Mouse (Mus musculus) kidney, embryonic 16.5 days (tissue): ENCODE measurements around the gene Sp3. TPM values are rescaled to one million over a fixed set of nuclear protein-coding genes. Genes with fewer than 3 reads are reported as not detected.
A peak's percentile ranks its signal among the peaks of the same experiment; 100 is the strongest.
"Not testable (repeated sequence)": the region's sequence is repeated elsewhere in the genome, so short reads cannot be mapped to it uniquely, and the experiment has no call there.

ENCODE experiments used
- ATAC-seq: fragments of 200-750 bp; cut with Nextera tagmentation; 2 replicates; pipeline ENCODE4 v1.8.0; 2017; ENCODE audit warnings: moderate TSS enrichment; ENCODE audit not compliant: low FRiP score, low TSS enrichment
- H3K27ac ChIP-seq: fragments of 300-500 bp; sonication (generic); 2 replicates; pipeline ENCODE4 v1.5.1; 2014; ENCODE audit warnings: low read length
- H3K27me3 ChIP-seq: fragments of 300-500 bp; sonication (generic); 2 replicates; pipeline ENCODE4 v1.6.1; 2014; ENCODE audit warnings: low read length, control low read depth, mixed read lengths; ENCODE audit not compliant: insufficient read depth
- H3K36me3 ChIP-seq: fragments of 300-500 bp; sonication (generic); 2 replicates; pipeline ENCODE4 v1.6.1; 2014; ENCODE audit warnings: low read length, control low read depth, mixed read lengths; ENCODE audit not compliant: insufficient read depth
- H3K4me1 ChIP-seq: fragments of 300-500 bp; sonication (generic); 2 replicates; pipeline ENCODE4 v1.6.1; 2014; ENCODE audit warnings: low read length, control low read depth, mixed read lengths; ENCODE audit not compliant: insufficient read depth
- H3K4me2 ChIP-seq: fragments of 300-500 bp; sonication (generic); replicated peaks from 2 replicates; pipeline ENCODE4 v1.6.1; 2014; ENCODE audit warnings: low read depth, low read length
- H3K4me3 ChIP-seq: fragments of 300-500 bp; sonication (generic); 2 replicates; pipeline ENCODE4 v1.5.1; 2014; ENCODE audit warnings: mild to moderate bottlenecking, low read length
- H3K9ac ChIP-seq: fragments of 300-500 bp; sonication (generic); replicated peaks from 2 replicates; pipeline ENCODE4 v1.6.1; 2014; ENCODE audit warnings: low read length
- H3K9me3 ChIP-seq: fragments of 300-500 bp; sonication (generic); 2 replicates; pipeline ENCODE4 v1.6.1; 2016; ENCODE audit warnings: low read length, control low read depth
- WGBS: fragments of 180-500 bp; shearing (Covaris S2); extraction: QIAGEN DNeasy Blood & Tissue Kit; methylation state at CpG from one replicate; pipeline ENCODE4 v1.1.7; 2014; 5-methylcytosine and 5-hydroxymethylcytosine counted together
- polyA plus RNA-seq: library from polyadenylated mRNA; unstranded; fragments of >200 nt; fragmentation: Nextera tagmentation; extraction: Ambion mirVana; gene quantifications from 2 replicates; pipeline ENCODE4 v1.2.1, GENCODE M21; 2015

The Sp3 gene
- polyA plus RNA-seq = 44.6 and 47.3 TPM in 2 replicates

DNA sequence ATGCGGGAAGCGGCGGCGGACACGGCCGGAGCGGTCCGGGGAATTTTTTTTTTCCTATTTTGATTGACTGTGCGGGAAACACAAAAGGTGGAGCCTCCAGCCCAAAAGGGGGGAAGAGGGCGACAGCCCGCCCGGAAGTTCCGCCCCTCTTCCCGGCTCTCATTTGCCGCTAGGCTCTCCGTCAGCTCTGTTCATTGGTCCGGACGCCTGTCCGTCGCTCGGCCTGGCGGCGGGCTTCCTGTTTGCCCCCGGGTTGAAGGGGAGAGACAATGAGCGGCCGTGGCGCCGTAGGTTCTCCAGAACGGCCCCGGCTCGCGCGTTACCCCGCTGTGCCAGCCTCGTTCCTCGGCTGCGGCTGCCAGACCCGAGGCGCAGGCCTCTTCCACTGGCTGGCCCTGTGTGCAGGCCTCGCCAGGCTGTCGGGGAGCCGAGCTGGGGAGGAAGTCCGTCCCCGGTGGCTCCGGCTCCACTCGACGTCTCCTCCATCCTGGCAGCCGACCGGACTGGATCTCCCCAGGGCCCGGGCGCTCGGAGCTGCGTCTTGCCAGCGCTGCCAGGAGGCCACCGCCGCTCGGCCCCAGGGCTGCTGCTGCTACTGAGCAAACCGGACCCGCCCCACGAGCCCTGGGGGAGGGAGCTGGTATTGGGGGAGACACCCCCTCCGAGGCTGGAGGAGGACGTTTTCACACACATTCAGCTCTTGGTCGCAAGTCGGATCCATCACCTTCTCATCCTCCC is at the start of gene Sp3:
Gene Sp3 (minus strand): TSS at position 110 of the 738 bp plus-strand sequence.
- no peaks in the 10 kb centered on the region for H3K27me3 ChIP-seq
- H3K27ac ChIP-seq = peak within 1 kb of the TSS; percentile 100
- H3K4me3 ChIP-seq = peak within 1 kb of the TSS; percentile 99
- under 1% methylated on average over 63 of the region's 64 CpGs for WGBS
- peak within 1 kb of the TSS; percentile 75 for H3K4me2 ChIP-seq
- peaks cover 19% of the 10 kb centered on the region for H3K4me1 ChIP-seq
- no peaks in the 10 kb centered on the region for H3K36me3 ChIP-seq
- no peaks in the 10 kb centered on the region for H3K9me3 ChIP-seq
- peak within 1 kb of the TSS; percentile 100 for H3K9ac ChIP-seq
- peak; percentile 91 for ATAC-seq

DNA sequence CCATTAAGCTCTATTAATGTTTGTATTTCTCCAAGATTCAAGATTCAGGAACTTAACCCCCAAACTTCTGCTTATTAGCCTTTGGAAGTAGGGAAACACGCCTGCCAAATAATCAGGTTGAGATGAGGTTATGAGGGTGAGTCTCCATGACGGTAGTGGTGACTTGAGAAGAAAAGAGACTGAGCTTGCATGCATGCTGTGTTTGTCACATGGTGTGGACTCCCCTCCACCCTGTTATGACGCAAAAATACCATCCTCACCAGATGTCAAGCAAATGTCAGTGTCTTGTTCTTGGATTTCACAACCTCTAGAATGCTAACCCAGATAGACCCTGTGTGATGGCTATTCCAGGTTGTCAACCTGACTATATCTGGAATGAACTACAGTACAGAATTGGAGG is 49.6 kb upstream of the Sp3 start:
- no peaks in the 10 kb centered on the region for H3K27me3 ChIP-seq
- no peaks in the 10 kb centered on the region for H3K36me3 ChIP-seq
- H3K4me2 ChIP-seq = no peak overlapping the region
- no peak for ATAC-seq
- WGBS = 89% methylated on average over 3 of the region's 3 CpGs
- H3K4me1 ChIP-seq = no peaks in the 10 kb centered on the region
- H3K9me3 ChIP-seq = no peaks in the 10 kb centered on the region
- H3K9ac ChIP-seq = no peak overlapping the region
- H3K4me3 ChIP-seq = no peak overlapping the region
- H3K27ac ChIP-seq = no peak overlapping the region

DNA sequence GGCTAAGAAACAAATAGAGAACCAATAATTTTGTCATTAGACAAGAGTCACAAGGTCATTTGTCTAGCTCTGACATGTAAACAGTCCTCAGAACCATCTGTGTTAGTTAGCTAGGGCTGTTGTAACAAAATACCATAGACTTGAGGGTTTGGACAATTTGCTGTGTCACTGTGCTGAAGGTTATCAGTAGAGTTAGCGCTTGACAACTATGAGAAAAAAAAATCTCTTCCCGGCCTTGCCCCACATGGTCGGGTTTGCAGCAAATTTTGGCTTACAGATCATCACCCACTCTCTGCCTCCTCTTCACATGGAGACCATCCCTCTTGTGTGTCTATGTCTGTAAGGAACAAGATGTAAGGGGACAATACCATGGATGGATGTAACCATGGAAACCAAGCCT is 47.8 kb upstream of the Sp3 start:
- Histone ChIP-seq H3K36me3 (no peaks in the 10 kb centered on the region), H3K27ac (no peak overlapping the region), H3K4me1 (no peaks in the 10 kb centered on the region), H3K9me3 (no peaks in the 10 kb centered on the region), H3K27me3 (no peaks in the 10 kb centered on the region), H3K4me3 (no peak overlapping the region), H3K9ac (no peak overlapping the region), H3K4me2 (no peak overlapping the region)
- WGBS = 83% methylated on average over 3 of the region's 3 CpGs
- no peak for ATAC-seq

DNA sequence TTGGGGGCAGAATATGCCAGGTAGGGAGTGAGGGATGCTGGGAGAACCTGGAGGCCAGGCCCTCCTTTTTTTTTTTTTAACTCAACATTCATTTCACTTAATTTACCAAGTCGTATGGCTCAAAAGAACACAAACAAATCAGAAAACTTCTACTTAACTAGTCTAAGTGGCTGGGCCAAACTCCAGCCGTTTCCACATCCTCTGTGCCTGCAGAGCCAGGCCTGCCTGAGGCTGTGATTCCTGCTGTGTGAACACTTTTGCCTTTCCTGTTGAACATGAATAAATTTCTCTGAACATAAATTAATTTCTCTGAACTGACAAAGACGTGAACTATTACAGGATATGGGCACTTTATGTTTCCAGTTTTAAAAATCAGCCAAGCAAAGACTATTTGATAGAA is 46.9 kb upstream of the Sp3 start:
- 41% methylated on average over 3 of the region's 3 CpGs for WGBS
- H3K36me3 ChIP-seq = no peaks in the 10 kb centered on the region
- H3K9ac ChIP-seq = no peak overlapping the region
- H3K4me2 ChIP-seq = no peak overlapping the region
- no peaks in the 10 kb centered on the region for H3K4me1 ChIP-seq
- H3K27me3 ChIP-seq = no peaks in the 10 kb centered on the region
- no peaks in the 10 kb centered on the region for H3K9me3 ChIP-seq
- no peak for ATAC-seq
- no peak overlapping the region for H3K27ac ChIP-seq
- H3K4me3 ChIP-seq = no peak overlapping the region

DNA sequence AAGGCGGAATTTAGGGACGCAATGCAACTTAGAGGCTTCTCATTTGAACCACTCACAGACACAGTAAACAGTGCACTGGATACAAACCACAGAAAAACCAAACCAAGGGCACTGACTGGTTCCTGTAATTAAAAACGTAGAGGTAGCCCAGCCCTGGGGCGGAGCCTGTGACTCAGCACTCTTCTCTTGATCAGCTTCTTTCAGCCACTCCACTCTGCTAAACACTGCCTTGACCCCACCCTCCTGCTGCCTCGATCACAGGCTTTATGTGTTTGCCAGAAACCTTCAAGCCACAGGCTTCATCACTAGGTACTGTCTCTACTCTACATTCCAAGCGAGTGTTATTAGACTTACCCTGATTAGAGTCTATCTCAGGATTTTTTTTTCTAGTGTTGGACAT is 43.6 kb upstream of the Sp3 start:
- 47% methylated on average over 6 of the region's 6 CpGs for WGBS
- Histone ChIP-seq H3K27ac (no peak overlapping the region), H3K4me3 (no peak overlapping the region), H3K9ac (no peak overlapping the region), H3K4me1 (no peaks in the 10 kb centered on the region), H3K27me3 (no peaks in the 10 kb centered on the region), H3K9me3 (no peaks in the 10 kb centered on the region), H3K36me3 (no peaks in the 10 kb centered on the region), H3K4me2 (no peak overlapping the region)
- no peak for ATAC-seq

DNA sequence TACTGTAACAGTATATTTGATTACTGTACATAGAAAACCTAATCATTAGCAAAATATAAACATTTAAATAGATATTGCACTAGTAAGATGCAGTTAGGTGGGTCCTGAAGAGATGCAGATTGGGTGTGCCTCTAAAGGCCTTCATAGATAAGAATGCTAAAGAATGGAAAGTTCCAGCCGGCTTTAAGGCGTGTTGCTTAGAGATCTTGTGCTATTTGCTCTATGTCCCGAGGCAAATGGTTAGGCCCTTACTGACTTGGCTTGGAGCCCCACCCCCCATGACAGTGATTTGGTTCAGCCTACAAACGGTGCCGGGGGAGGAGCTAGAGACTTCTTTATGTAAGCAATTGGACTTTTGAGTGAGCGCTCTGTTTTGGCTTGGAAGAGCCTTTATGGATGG is 40.8 kb upstream of the Sp3 start:
- Histone ChIP-seq H3K27me3 (no peaks in the 10 kb centered on the region), H3K9me3 (peaks cover 4% of the 10 kb centered on the region; the same call in 1 of the 2 replicates), H3K4me2 (no peak overlapping the region), H3K36me3 (no peaks in the 10 kb centered on the region), H3K4me3 (no peak overlapping the region), H3K27ac (no peak overlapping the region), H3K9ac (no peak overlapping the region), H3K4me1 (no peaks in the 10 kb centered on the region)
- WGBS = 81% methylated on average over 6 of the region's 6 CpGs
- no peak for ATAC-seq

DNA sequence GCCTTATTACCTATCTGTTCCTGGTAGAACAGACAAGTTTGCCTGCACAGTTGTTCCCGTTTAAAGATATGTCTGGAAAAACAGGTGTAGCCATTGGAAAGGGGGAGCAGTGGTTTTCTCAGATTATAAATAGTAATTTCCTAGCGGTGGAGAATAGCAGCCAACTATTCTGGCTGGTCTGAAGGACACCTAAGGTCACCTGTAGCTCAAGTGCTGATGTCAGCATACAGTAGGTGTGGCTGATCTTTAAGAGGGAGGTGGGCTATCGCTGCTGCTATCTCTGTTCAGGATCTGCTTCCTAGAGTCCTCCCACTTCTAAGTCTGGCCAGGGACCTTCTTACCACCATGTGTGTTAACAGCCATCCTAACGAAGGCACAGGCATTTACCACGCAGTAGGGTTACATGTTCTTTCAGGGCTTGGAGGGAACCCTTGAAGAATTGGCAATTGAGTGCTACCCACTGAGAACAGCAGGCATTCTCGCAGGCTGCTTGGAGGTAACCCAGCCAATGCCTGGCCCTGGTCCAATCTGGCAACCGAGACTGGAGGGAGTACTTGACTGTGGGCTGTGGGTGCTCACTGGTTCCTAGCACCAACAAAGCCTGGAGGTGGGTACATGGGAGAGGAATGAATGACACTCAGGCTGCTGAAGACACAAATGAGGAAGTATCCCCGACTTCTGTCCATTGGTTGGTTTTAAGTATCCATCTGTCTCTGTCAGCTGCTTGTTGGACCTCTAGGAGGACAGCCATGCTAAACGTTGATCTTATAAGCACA is 39.3 kb upstream of the Sp3 start:
- H3K9me3 ChIP-seq = peaks cover 4% of the 10 kb centered on the region; the same call in 1 of the 2 replicates
- no peak overlapping the region for H3K27ac ChIP-seq
- no peaks in the 10 kb centered on the region for H3K4me1 ChIP-seq
- H3K4me3 ChIP-seq = no peak overlapping the region
- no peaks in the 10 kb centered on the region for H3K36me3 ChIP-seq
- 77% methylated on average over 9 of the region's 9 CpGs for WGBS
- H3K4me2 ChIP-seq = no peak overlapping the region
- ATAC-seq = no peak
- no peaks in the 10 kb centered on the region for H3K27me3 ChIP-seq
- H3K9ac ChIP-seq = no peak overlapping the region

DNA sequence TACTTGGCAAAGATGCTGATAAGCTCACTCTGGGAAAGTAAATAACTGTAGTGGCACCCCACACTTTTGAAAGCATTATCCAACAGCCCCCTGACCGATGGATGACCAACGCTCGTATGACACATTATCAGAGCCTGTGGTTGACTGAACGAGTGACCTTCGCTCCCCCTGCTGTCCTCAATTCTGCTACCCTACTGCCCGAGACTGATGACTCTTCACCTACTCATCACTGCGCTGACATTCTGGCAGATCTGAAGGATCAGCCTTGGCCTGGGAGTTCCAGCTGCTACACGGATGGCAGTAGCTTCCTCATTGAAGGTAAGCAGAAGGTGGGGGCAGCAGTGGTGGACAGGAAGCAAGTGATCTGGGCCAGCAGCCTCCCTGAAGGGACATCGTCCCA is 33.8 kb upstream of the Sp3 start:
- H3K9ac ChIP-seq, H3K4me1 ChIP-seq, H3K4me3 ChIP-seq, H3K36me3 ChIP-seq, H3K27me3 ChIP-seq, H3K4me2 ChIP-seq, H3K27ac ChIP-seq, ATAC-seq: not testable (repeated sequence)
- peaks cover 19% of the 10 kb centered on the region for H3K9me3 ChIP-seq
- 81% methylated on average over 9 of the region's 9 CpGs for WGBS

DNA sequence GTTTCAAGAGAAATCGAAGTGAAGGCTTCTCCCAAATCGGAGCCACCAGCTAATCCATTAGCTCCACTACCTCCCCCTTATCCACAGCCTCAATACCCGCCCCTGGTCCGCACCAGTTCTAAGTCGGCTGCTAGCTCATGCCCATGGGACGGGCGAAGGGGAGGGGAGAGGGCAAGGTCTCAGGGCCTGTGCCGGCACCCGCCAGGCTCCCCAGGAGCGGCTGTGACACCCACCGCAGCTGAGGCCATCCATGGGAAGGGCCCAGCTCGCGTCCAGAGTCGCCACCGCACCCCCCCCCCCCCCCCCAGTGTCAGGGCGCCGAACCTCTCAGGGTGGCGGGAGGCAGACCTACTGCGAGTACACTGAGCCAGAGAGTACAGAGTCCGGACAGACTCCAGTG is 32.4 kb upstream of the Sp3 start:
- Histone ChIP-seq H3K4me3 (no peak overlapping the region), H3K4me2 (no peak overlapping the region), H3K36me3 (no peaks in the 10 kb centered on the region), H3K9ac (no peak overlapping the region), H3K9me3 (peaks cover 19% of the 10 kb centered on the region), H3K27me3 (no peaks in the 10 kb centered on the region), H3K27ac (no peak overlapping the region), H3K4me1 (no peaks in the 10 kb centered on the region)
- WGBS = 63% methylated on average over 18 of the region's 20 CpGs
- no peak for ATAC-seq

DNA sequence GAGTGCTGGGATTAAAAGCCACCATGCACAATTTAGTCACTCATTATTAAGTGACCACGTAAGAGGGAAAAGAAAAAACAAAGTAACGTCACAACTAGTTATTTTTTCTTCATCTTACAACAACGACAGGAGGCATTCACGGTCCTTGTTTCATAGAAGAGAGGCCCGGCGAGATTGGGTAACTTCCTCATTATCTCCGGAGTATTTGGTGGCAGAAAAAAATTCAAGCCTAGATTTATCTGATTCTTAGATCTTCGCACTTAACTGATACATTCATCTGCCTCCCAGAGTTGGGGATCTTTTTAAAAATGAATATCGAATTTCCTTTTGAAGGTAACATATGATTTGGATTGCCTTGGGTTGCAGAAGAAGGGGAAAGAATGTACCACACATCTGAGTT is 27.2 kb upstream of the Sp3 start:
- Histone ChIP-seq H3K4me2 (no peak overlapping the region), H3K9ac (no peak overlapping the region), H3K36me3 (no peaks in the 10 kb centered on the region), H3K4me1 (peaks cover 18% of the 10 kb centered on the region), H3K4me3 (no peak overlapping the region), H3K9me3 (peaks cover 15% of the 10 kb centered on the region; the same call in 1 of the 2 replicates), H3K27ac (no peak overlapping the region), H3K27me3 (no peaks in the 10 kb centered on the region)
- ATAC-seq = no peak
- WGBS = 91% methylated on average over 9 of the region's 9 CpGs
